Mouse (Mus musculus) lung, embryonic 14.5 days (tissue): ENCODE results near the gene Nox1. TPM values are rescaled to one million over a fixed set of nuclear protein-coding genes. Genes with fewer than 3 reads are reported as not detected.

Experiments
- ATAC-seq: fragments of 200-750 bp; cut with Nextera tagmentation; 2 replicates; pipeline ENCODE4 v1.8.0; 2017; ENCODE audit warnings: mild to moderate bottlenecking, moderate TSS enrichment, moderate library complexity; ENCODE audit not compliant: insufficient read depth
- DNase-seq: peaks from one replicate; pipeline ENCODE4 v3.0.0-alpha.2; 2015
- H3K27ac ChIP-seq: fragments of 300-500 bp; sonication (generic); 2 replicates; pipeline ENCODE4 v1.5.1; 2014; ENCODE audit warnings: low read depth, mild to moderate bottlenecking, moderate library complexity
- H3K27me3 ChIP-seq: fragments of 300-500 bp; sonication (generic); 2 replicates; pipeline ENCODE4 v1.6.1; 2014; ENCODE audit warnings: low read length, control low read depth; ENCODE audit not compliant: insufficient read depth
- H3K36me3 ChIP-seq: fragments of 300-500 bp; sonication (generic); 2 replicates; pipeline ENCODE4 v1.6.1; 2014; ENCODE audit warnings: control low read depth; ENCODE audit not compliant: insufficient read depth
- H3K4me1 ChIP-seq: fragments of 300-500 bp; sonication (generic); 2 replicates; pipeline ENCODE4 v1.6.1; 2014; ENCODE audit warnings: antibody characterized with exemption, control low read depth; ENCODE audit not compliant: insufficient read depth
- H3K4me2 ChIP-seq: fragments of 300-500 bp; sonication (generic); 2 replicates; pipeline ENCODE4 v1.6.1; 2014; ENCODE audit warnings: mild to moderate bottlenecking
- H3K4me3 ChIP-seq: fragments of 300-500 bp; sonication (generic); 2 replicates; pipeline ENCODE4 v1.5.1; 2014; ENCODE audit warnings: low read depth, low read length
- H3K9ac ChIP-seq: fragments of 300-500 bp; sonication (generic); 2 replicates; pipeline ENCODE4 v1.6.1; 2014
- H3K9me3 ChIP-seq: fragments of 300-500 bp; sonication (generic); 2 replicates; pipeline ENCODE4 v1.6.1; 2016; ENCODE audit warnings: low read depth, low read length, control low read depth
- CTCF ChIP-seq: IDR thresholded peaks from 2 replicates; pipeline ENCODE4 v1.5.1; 2016; ENCODE audit warnings: antibody characterized with exemption, low read depth
- WGBS: fragments of 180-500 bp; shearing (Covaris S2); extraction: QIAGEN DNeasy Blood & Tissue Kit; methylation state at CpG from one replicate; pipeline ENCODE4 v1.1.7; 2014; 5-methylcytosine and 5-hydroxymethylcytosine counted together
- microRNA-seq: library from miRNA; unstranded; fragments of <30 nt; microRNA quantifications from one replicate; pipeline ENCODE4, GENCODE M21; 2016; ENCODE audit warnings: borderline number of aligned reads
- polyA plus RNA-seq: library from polyadenylated mRNA; unstranded; fragments of >200 nt; fragmentation: Nextera tagmentation; extraction: Ambion mirVana; gene quantifications from 2 replicates; pipeline ENCODE4 v1.2.1, GENCODE M21; 2014

Nox1 gene
- polyA plus RNA-seq, 1 experiment from 2014 or later: 2.8 TPM

DNA sequence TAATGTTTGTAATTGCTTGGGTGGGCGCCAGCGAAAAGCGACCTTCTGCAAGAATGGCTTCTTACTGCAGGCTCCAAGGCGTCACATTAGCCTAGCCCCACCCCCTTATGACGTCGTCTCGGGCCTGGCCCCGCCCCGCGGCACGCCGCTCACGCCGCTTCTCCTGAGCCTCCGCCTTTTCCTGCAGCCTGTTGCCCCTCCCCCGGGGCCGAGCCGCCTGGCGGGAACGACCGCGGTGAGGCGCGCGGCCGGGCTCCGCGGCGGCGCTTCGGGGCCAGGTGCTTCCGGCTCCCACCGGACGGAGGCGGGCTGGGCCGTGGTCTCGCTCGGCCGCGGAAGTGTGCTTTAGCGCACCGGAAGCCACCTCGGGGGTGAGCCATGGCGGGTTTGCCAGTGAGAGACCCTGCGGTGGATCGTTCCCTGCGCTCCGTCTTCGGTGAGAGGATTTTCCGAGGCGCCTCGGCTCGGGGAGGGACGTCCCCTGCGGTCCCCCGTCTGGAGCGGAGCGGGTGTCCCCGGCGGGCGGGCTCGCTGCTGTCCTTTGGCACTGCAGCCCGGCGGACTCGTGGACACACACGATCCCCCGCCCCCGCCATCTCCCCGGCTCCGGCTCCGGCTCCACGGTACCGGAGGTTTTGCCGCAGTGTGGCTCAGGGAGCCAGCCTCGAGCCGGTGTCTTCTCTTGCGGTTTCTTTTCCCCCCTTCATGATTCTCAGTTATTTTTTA, 162.6 kb downstream of the Nox1 start, which contains the start of gene Cstf2:
Gene Cstf2 (plus strand): TSS at position 201 of the 726 bp plus-strand sequence.
- DNase-seq: peak; percentile 94
- peaks cover 24% of the 10 kb centered on the region for H3K36me3 ChIP-seq
- no peaks in the 10 kb centered on the region for H3K27me3 ChIP-seq
- peak within 1 kb of the TSS; percentile 68 for H3K9ac ChIP-seq
- peak within 1 kb of the TSS; percentile 59 for H3K4me3 ChIP-seq
- H3K9me3 ChIP-seq: no peaks in the 10 kb centered on the region
- peak; percentile 97 for ATAC-seq
- peak within 1 kb of the TSS; percentile 93 for H3K27ac ChIP-seq
- H3K4me1 ChIP-seq: no peaks in the 10 kb centered on the region
- 16% methylated on average over 64 of the region's 77 CpGs for WGBS
- H3K4me2 ChIP-seq: peak within 1 kb of the TSS; percentile 56
- TF ChIP-seq CTCF: no peak

DNA sequence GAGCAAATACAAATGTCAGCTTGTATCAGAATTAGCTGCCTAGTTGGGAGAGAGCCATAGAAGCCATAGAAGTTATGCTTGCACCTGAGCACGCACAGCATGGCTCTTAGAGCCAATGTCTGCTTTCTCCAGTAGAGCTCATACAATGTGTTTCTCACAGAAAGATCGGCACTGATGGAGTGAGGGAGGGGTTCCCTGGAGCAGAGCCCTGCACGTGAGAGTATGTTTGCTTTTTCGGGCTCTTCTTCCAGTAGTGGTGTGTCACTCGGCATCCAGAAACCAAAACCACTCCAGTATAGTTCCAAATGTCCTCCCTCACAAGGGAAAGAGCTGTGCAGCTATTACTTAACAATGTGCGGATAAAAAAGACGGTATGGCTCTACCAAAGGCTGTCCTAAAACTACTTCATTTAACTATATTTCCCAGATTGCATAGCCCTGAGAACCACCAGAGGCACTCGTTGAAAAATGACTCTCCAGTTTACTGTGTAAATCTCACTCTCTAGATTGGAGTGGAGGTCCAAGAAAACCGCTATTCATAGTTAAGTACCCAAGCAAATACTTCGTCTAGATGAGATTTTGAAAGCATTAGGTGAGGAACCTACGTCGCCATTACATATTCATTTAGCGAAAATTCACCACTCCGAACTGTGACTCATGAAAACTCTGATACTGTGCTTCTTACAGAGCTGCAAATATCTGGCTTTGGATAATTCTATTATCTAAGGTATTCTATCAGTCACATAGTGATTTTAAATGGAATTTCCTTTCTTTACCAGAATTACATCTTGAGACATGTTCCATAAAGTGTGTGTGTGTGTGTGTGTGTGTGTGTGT, 163.5 kb downstream of the Nox1 start:
- Histone ChIP-seq H3K9ac (no peak overlapping the region), H3K27me3 (no peaks in the 10 kb centered on the region), H3K36me3 (peaks cover 20% of the 10 kb centered on the region; the same call in 1 of the 2 replicates), H3K4me1 (no peaks in the 10 kb centered on the region), H3K4me3 (peak overlapping the region; percentile 59), H3K4me2 (peak overlapping the region; percentile 45), H3K9me3 (no peaks in the 10 kb centered on the region), H3K27ac (peak overlapping the region; percentile 5)
- TF ChIP-seq CTCF: no peak
- DNase-seq (peak; percentile 23), ATAC-seq (peak; percentile 32)
- 54% methylated on average over 14 of the region's 14 CpGs for WGBS

DNA sequence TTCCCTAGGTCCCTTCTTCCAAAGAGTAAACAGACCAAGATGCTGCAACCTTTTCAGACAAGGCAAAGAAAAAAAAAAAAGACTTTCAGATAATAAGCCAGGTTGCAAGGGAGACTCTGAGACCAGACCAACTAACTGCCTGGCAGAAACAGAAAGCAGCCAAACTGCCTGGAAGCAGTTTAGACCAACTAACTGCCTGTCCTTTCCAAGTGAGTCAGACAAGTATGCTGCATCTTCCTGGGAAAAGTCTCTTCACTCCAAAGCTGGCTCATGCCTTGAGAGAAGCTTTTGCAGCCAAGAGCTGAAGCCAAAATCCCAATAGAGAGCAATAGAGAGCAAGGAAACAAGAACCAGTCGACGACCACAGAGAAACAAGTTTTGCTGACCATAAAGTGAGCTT, 164.9 kb downstream of the Nox1 start:
- Histone ChIP-seq H3K9me3 (no peaks in the 10 kb centered on the region), H3K27me3 (no peaks in the 10 kb centered on the region), H3K4me2 (no peak overlapping the region), H3K36me3 (peaks cover 11% of the 10 kb centered on the region; the same call in 1 of the 2 replicates), H3K27ac (no peak overlapping the region), H3K9ac (no peak overlapping the region), H3K4me3 (no peak overlapping the region), H3K4me1 (no peaks in the 10 kb centered on the region)
- TF ChIP-seq CTCF: no peak
- ATAC-seq (no peak), DNase-seq (no peak)
- WGBS: 79% methylated on average over 2 of the region's 2 CpGs

DNA sequence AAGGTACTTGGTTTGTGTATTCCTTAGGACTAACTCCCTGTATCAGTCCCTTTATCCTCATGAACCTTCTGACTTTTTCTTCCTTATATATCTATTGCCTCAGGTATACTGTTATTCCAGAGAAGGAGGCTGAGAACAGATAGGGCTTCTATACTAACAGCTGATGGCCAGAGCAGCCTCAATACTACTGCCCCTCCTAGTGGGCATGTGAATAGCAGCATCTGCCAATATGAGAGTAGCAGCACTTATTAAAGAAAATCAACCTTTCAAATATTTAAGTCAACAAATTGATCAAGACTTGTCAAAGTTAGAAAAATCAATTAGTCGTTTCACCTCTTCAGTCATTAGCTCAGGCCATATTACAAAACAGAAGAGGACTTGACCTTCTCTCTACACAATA, 172.8 kb downstream of the Nox1 start:
- no peaks in the 10 kb centered on the region for H3K36me3 ChIP-seq
- DNase-seq (no peak), ATAC-seq (no peak)
- H3K27me3 ChIP-seq: no peaks in the 10 kb centered on the region
- no peaks in the 10 kb centered on the region for H3K4me1 ChIP-seq
- H3K4me2 ChIP-seq: no peak overlapping the region
- no peak overlapping the region for H3K9ac ChIP-seq
- H3K27ac ChIP-seq: no peak overlapping the region
- TF ChIP-seq CTCF: no peak
- 64% methylated on average over 1 of the region's 1 CpGs for WGBS
- H3K4me3 ChIP-seq: no peak overlapping the region
- no peaks in the 10 kb centered on the region for H3K9me3 ChIP-seq

Small RNAs within 50 kb of the gene (microRNA-seq; reads per million reads assigned to microRNA genes)
- gene Mir3112: 3.1 reads per million, percentile 8 among the genes with 10 or more reads in this experiment

Other genes starting within 250 kb of the Nox1 start
- gene Sytl4, start 240.1 kb downstream of the Nox1 start, polyA plus RNA-seq: 5.1 and 6.7 TPM in 2 replicates
- gene Cstf2, start 162.8 kb downstream of the Nox1 start, polyA plus RNA-seq: 62.9 and 65.0 TPM in 2 replicates
- gene Xkrx, start 59.9 kb downstream of the Nox1 start, polyA plus RNA-seq: 0.32 TPM in 2 replicates
- not detected in 2 replicates for gene Arl13a, start 34.5 kb downstream of the Nox1 start, polyA plus RNA-seq
- 16.7 and 18.0 TPM in 2 replicates for gene Trmt2b, start 55.0 kb upstream of the Nox1 start, polyA plus RNA-seq
- gene Tmem35a, start 73.3 kb upstream of the Nox1 start, polyA plus RNA-seq: 3.7 and 4.0 TPM in 2 replicates
- 45.5 and 46.1 TPM in 2 replicates for gene Cenpi, start 86.1 kb upstream of the Nox1 start, polyA plus RNA-seq
- 0.99 and 2.3 TPM in 2 replicates for gene Drp2, start 182.6 kb upstream of the Nox1 start, polyA plus RNA-seq